Mouse (Mus musculus) embryonic fibroblast, embryonic 13.5 days (primary cell): Measurements from ENCODE around the gene Ube2d1.

Experiments used
- CTCF ChIP-seq: IDR thresholded peaks from 2 replicates; pipeline ENCODE4 v1.5.1; 2011; ENCODE audit warnings: mild to moderate bottlenecking, control low read depth, low read length, moderate library complexity, borderline replicate concordance; ENCODE audit not compliant: insufficient read depth
- POLR2A ChIP-seq: IDR thresholded peaks from 2 replicates; pipeline ENCODE4 v1.6.1; 2011; ENCODE audit warnings: low read depth, mild to moderate bottlenecking, control low read depth, low read length, moderate library complexity

GRCm38 (mm10) chr10:71267511-71267910 lies 17.6 kb downstream of the Ube2d1 start:
- TF ChIP-seq CTCF = no peak
- TF ChIP-seq POLR2A = no peak
